Mouse (Mus musculus) liver, postnatal 0 days (tissue): Measurements from ENCODE around the gene Map3k4.

ENCODE experiments used
- CTCF ChIP-seq: sonication (generic); IDR thresholded peaks from 2 replicates; pipeline ENCODE4 v1.5.1; 2016; ENCODE audit warnings: antibody characterized with exemption, low read depth
- EP300 ChIP-seq: IDR thresholded peaks from 2 replicates; pipeline ENCODE4 v1.6.1; 2016; ENCODE audit warnings: antibody characterized with exemption, low read depth, mild to moderate bottlenecking

DNA sequence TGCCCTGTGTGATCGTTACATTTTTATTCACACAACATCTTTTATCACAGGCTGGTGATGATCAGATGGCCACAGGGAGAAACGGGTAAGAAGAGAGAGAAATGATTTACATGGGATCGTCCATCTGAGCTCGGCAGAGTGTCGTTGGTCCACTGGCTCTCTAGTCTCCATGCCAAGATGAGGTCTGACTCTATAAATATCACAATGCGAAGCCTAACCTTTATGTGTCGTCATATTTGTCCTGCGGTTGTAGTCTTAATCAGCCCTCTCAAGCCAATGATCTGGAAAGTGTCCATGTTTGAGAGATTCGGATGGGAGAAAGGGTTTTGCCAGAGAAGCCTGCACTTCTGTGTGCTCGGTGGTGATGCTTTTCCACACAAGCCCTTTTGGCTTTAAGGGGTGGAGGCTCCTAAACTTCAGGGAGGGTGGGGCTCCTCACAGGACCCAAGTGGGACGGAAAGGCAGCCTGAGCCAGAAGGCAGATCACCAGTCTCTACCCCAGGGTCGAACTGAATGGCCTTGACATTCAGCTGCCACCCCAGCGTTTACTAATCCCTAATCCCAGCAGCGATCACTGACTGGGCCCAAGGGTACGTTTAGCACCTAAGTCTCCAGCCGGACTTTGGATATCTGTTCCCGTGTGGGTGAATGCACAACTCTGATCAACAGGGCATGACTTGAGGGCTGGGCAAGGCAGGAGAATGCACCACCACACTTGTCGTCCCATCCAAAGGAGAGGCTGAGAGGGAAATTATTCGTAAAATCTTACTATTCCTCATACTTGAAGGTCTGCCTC, 17.7 kb upstream of the Map3k4 start:
- no peak for TF ChIP-seq CTCF
- no peak for TF ChIP-seq EP300
